In the genomic region with DNA sequence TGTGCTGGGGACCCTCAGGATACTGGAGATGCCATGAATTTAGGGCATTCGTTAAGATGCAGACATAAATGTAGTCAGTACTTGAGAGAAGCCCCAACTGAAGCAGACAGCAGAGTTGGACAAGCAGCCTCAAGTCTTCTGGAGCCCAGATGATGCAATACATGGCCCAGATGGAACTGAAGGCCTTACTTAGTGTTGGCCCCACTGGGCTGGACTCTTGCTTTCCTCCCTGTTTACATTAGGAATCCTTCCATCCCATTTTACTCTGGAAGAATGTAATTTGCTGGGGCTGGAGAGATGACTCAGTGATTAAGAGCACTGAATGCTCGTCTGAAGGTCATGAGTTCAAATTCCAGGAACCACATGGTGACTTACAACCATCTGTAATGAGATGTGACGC, we compare ENCODE assay signal across 20 mouse cellular contexts.
DNase-seq lines count a peak whose midpoint lies in the region; ATAC-seq and TF ChIP-seq lines count a peak whose summit lies in the region.
"Had no signal": no experiment of that assay in that cellular context is flagged by ENCODE, and none has a peak within 500 bp of the region (broad histone marks: within the 10 kb centered on the region; RNA-seq: fewer than 3 reads in every experiment).

No protein-coding gene starts in this region.

- DNase-seq in 3T3-L1 (ENCODE audit: low read depth, low spot score) (peak; percentile 95), adipocyte (ENCODE audit: low spot score) (peak; percentile 62)
- DNase-seq in retina, postnatal 1 day, result no peak
- no peak for DNase-seq in thymus, postnatal 10 days (ENCODE audit: low spot score in 2 of 2)
- DNase-seq: adrenal gland, adult 8-10 months; adrenal gland, postnatal 36 days; cerebellum, adult 2 months; cerebellum, postnatal 10 days; gastrocnemius, postnatal 14 days; heart, adult 2 months; heart, postnatal 14 days had no signal

- no peaks in the 10 kb centered on the region for H3K79me2 ChIP-seq in C2C12 (ENCODE audit: control insufficient read depth, insufficient read depth)

- ATAC-seq in megakaryocyte, adult 5-6 weeks (ENCODE audit: poor library complexity, severe bottlenecking), result no peak
- ATAC-seq: forebrain, embryonic 16.5 days; hindbrain, postnatal 0 days; Patski had no signal

- H3K4me3 ChIP-seq in C2C12 (ENCODE audit: insufficient read depth, poor library complexity, severe bottlenecking), result no peak overlapping the region
- H3K4me3 ChIP-seq: embryonic facial prominence, embryonic 10.5 days; erythroblast, embryonic 14.5 days; heart, adult 2 months; heart, embryonic 15.5 days; hindbrain, embryonic 13.5 days had no signal

- H3K36me3 ChIP-seq in C2C12 (ENCODE audit: control insufficient read depth, insufficient read depth), result no peaks in the 10 kb centered on the region

- H3K79me3 ChIP-seq in C2C12 (ENCODE audit: low read depth), result no peaks in the 10 kb centered on the region

- no peak overlapping the region for H3ac ChIP-seq in C2C12 (ENCODE audit: control insufficient read depth, insufficient read length, low read depth)

- no peaks in the 10 kb centered on the region for H3K27me3 ChIP-seq in C2C12 (ENCODE audit: control insufficient read depth, insufficient read depth, insufficient read length)
- H3K27me3 ChIP-seq: heart, embryonic 15.5 days; hindbrain, embryonic 13.5 days; Patski had no signal

- TF ChIP-seq CTCF in C2C12 (IDR thresholded peaks at IDR 0.05; ENCODE audit: control insufficient read depth, insufficient read depth, insufficient read length), result no peak

TF ChIP-seq in C2C12, 6 proteins besides CTCF, POLR2A, EP300 and RAD21:
- TF ChIP-seq MAX (IDR thresholded peaks at IDR 0.05) (no peak), CEBPB (IDR thresholded peaks at IDR 0.05; ENCODE audit: low read depth) (peak; percentile 77), USF1 (IDR thresholded peaks at IDR 0.05; ENCODE audit: low read depth) (no peak), FOSL1 (IDR thresholded peaks at IDR 0.05; ENCODE audit: insufficient read depth, low read length, poor library complexity, severe bottlenecking) (no peak), MYOG (IDR thresholded peaks at IDR 0.05; ENCODE audit: control insufficient read depth, extremely low read depth, insufficient read length) (no peak)

Comparison
In these comparisons a context has a peak if more than half of its experiments do, and no peak if none do; other contexts are left out.
1. DNase-seq: peak in 3T3-L1 (single experiment) and adipocyte (single experiment); none in retina, postnatal 1 day (single experiment) and thymus, postnatal 10 days (0 of 2).